Mouse (Mus musculus) lung, adult 18-20 months (tissue): ENCODE data around the gene Gm44579.

Experiments used
- DNase-seq, 2 experiments: peaks; one replicate each; pipeline ENCODE4 v3.0.0; 2022; ENCODE audit warnings: mixed read lengths in 2 of 2

The Gm44579 gene

DNA sequence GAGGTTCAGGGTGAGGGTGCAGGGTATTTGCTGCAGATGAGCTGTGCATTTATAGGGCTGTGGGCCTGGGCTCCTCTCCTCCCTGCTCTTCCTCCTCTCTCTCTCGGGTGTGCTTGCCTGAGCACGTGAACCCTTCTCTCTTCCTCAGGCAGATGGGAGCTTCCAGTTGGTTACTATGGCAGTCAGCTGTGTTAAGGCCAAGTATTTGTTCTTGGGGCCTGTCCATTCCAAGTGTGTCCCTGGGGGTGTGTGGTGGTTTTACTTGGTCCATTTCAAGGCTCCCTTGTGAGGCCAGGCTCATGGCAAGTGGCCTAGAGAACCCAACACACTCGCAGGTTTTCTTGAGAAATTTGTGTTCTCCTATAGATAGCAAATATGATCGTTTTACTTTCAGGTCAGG lies at the start of gene Gm44579, which contains the start of gene Olfr287:
Gene Gm44579 (minus strand): TSS at position 101 of the 400 bp plus-strand sequence.
Gene Olfr287 (minus strand): TSS at position 180 of the 400 bp plus-strand sequence.
- no peak for DNase-seq

DNA sequence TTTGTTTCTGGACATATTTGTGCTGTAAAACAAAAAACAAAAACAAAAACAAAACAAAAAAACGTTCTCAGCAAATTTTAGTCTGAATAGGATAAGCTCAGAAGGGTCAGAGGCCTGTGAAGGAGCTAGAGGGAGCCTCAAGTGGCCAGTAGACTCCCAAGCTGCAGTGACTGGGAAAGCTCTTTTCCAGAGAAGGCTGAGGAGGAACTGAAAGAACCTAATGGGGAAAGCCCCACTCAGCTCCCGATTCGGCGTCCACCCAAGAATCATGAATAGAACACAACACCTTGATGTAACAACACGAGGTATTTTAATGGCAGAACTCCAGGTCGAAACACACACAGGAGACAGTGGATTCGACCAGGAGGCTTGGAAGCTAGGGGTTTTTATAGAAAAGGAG lies 37.0 kb upstream of the Gm44579 start:
- DNase-seq: no peak

DNA sequence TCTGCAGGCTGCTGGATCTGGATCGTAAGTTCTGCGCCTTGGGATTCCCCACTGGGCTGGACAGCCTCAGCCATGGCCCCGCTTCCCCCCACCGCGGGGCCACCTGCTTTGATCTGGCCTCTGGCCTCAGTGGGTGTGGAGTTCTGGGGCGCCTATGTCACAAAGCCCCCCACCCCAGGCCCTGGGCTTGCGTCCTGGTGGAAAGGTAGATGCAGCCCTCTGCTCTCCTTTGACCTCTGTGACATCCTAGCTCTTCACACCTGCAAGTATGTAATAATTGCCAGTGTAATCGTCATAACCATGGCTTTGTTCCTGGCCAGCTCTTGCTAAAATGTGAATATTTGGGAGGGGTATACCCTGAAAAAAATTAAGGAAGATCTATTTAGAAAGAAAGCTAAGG lies 36.4 kb upstream of the Gm44579 start, which contains the start of gene H1fnt:
Gene H1fnt (minus strand): TSS at position 101 of the 400 bp plus-strand sequence.
- no peak for DNase-seq

DNA sequence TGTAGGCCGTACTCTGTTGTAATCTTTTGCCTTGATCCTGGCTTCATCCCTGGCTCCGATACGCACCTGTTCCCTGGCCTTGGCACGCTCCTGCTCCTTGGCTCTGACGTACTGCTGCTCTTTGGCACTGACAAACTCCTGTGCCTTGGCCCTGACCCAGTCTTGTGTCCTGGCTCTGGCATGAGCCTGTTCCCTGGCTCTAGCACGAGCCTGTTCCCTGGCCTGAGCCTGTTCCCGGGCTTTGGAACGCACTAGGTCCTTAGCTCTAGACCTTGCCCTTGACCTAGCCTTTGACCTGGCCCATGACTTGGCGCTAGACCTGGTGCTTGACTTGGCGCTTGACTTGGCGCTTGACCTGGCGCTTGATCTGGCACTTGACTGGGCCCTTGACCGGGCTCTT lies 35.5 kb upstream of the Gm44579 start:
- peak; percentile 5 to 21 for DNase-seq

DNA sequence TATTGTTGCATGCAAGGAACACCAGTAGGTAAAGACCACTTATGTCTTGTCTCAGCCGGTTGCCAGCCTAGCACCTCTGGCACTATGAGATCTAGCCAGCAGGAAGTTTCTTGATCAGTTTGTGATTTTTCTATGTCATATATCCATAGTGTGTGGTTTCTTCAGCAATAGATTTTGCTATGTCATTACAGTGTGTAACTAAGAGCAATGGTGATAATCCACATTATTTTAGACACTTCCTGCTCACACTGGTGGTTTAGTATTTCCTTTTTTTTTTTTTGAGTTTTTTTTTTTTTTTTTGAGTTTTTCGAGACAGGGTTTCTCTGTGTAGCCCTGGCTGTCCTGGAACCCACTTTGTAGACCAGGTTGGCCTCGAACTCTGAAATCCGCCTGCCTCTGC lies 14.7 kb upstream of the Gm44579 start:
- DNase-seq: no peak

DNA sequence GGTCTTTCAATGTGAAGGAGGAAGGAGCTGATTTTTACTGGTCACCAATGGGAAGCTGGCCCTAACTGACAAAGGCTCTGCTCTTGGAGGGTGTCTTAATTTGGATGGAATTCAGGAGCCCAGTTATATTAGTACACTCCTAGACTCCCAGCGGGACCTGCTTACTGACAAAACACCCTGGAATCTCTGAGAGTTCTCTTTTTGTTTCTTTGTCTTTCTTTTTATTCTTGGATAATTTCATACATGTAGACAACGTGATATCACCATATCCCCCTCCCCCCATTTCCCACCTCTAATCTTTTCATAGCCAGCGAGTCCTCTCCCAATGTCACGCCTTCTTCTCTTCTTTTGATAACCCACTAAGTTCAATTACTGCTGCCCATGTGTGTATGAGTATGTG lies 13.6 kb upstream of the Gm44579 start, which contains the start of gene Olfr286:
Gene Olfr286 (minus strand): TSS at position 101 of the 400 bp plus-strand sequence.
- DNase-seq: no peak

DNA sequence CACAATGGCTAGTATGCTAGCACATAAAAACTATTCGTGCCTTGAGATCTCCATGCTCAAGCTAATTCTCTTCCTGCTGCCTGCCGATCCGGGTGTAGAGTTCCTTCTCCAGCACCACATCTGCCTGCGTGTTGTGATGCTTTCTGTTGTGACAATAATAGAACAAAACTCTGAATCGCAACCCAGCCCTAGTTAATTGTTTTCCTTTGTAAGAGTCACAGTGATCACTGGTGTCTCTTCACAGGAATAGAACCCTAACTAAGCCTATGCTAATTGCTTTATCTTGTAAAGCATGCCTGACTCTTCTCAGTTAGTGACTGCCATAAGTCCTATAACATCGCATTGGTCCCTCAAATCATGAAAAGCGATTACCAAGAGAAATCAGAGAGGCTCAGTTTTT lies 5.3 kb upstream of the Gm44579 start:
- DNase-seq: no peak

DNA sequence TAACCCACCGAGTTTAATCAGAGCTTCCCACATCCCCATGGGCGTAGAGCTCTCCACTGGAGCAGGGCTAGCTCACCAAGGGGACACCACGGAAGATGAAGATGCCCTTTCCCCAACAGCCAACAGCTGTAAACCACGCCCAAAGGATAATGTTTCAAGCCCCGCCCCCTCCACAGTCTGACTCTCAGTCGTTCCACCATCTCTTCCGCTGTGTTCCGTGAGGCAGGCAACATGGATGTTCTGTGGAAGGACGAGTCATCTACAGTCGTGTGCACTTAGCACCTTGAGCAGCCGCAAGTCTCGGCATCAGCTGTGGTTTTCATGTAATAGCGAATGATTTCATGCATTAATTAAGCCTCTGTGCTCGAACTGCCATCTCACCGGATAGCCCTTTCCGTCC lies 4.8 kb upstream of the Gm44579 start:
- no peak for DNase-seq

DNA sequence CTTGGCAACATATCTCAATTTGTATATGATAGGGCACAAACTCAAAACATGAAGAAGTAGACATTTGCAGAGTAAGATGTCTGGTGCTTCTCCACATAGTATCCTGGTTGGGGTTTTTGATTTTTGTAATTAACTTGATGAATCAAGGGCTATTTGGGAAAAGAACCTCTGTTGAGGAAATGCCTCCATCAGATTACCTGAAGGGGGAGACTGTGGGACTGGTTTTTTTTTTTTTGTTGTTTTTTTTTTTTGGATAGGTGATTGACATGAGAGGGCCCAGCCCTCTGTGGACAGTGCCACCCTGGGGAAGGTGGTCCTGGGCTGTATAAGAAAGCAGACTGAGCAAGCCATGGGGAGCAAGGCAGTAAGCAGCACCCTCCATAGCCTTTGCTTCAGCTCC lies 1.6 kb upstream of the Gm44579 start:
- DNase-seq: no peak

DNA sequence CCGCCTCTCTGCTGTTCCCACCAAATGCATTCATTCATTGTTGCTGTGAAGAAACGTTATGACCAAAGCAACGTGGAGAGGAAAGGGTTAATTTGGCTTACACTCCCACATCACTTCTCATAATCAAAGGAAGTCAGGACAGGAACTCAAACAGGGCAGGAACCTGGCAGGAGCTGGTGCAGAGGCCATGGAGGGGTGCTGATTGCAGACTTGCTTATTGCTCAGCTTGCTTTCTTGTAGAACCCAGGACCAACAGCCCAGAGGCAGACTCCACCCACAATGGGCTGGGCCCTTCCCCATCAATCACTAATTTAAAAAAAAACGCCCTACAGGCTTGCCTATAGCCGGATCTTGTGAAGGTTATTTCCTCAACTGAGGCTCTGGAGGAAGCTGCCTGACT lies 6.6 kb downstream of the Gm44579 start:
- peak; percentile 7 to 30 for DNase-seq

DNA sequence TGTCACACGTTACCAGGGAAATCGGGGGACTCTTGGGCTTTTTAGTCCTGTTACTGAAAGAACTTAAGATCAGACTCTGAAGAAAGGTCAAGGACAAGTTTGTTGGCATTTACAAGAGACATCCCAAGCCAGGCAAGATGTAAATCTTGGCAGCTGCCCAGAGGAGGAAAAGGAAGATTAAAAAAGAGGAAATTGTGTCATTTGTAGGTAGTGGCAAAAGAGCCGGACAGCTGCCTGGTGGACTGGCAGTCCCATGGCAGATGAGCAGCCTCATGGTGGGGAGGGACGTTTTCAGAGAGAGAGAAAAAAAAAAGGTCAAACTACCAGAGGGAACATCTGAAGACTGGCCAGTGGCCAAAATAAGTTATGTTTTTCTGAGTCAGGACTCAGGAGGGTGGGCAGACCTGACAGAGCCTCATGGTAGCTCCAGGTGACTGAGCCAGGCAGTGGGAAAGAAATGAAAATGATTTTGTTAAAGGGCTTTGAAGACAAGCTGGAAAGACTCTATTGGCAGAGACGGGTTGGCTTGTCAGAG lies 7.4 kb downstream of the Gm44579 start:
- peak; percentile 4 to 34 for DNase-seq

DNA sequence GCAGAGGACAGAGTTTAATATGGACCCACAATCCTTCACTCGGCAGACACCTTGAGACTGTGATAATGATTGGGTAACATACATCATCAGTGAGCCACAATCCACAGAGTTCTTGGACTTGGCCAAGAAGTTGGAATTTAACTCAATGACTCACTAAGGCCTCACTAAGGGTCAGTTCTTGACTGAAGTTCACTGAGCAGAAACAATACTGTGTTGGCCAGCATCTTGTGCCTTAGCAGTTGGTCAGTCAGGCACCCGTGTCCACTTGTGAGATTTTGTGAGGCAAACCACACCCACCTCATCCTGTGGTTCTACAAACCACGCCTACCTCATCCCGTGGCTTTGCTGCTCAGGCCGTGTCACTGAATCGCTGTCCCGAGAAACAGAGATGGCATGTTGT lies 11.1 kb downstream of the Gm44579 start:
- DNase-seq: no peak

DNA sequence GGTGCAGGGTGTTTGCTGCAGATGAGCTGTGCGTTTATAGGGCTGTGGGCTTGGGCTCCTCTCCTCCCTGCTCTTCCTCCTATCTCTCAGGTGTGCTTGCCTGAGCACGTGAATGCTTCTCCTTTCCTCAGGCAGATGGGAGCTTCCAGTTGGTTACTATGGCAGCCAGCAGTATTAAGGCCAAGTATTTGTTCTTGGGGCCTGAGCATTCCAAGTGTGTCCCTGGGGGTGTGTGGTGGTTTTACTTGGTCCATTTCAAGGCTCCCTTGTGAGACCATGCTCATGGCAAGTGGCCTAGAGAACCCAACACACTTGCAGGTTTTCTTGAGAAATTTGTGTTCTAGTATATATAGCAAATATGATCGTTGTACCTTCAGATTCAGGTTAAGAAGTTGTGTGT lies 25.3 kb downstream of the Gm44579 start, which contains the start of gene Olfr288:
Gene Olfr288 (minus strand): TSS at position 101 of the 400 bp plus-strand sequence.
- DNase-seq: no peak

DNA sequence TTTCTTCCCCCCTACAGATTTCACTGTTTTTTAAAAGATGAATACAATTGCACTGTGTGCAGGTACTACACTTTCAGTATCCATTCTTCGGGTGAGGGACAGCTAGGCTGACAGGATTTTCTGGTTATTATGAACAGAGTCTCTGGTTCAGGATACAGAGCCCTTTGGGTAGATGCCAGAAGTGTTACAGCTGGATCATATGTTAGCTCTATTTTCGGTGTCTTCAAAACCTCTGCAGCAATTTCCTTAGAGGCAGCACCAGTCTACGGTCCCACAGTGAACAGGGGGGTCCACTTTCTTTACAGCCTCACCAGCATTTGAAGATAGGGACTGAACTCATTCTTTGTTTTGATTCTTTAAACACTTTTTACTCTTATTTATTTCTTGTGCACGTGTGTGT lies 36.3 kb downstream of the Gm44579 start:
- no peak for DNase-seq

DNA sequence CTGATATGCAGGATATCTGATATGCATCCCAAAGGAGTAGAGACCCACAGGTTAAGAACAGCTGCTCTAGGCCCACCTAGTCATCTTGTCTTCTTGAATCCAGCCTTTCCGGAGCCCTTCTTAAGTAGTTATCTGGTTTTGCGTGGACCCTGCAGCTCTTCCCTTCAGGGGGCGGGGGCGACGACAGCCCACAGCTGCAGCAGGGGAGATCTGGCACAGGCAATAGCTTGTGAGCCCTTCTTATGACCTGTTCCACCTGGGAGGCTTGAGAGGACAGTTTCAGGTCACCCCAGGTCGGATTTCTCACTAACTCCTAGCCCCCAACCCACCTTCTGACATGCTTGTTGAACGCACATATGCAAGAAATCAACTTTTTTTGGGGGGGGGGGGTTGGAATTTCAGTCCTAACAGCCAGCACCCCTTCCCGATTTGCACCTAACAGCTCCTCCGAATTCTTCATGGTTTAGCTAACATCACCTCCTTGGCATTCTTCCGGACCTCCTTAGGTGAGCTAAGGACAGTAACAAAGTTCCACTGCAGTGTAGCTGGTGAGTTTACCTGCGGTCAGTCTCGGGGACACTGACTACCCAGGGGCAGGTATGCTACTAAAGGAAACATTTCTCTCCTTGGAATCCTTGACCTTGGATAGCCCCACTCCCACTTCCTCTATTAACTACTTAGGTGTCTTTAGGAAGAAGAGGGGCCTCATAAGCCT lies 38.8 kb downstream of the Gm44579 start:
- no peak for DNase-seq

DNA sequence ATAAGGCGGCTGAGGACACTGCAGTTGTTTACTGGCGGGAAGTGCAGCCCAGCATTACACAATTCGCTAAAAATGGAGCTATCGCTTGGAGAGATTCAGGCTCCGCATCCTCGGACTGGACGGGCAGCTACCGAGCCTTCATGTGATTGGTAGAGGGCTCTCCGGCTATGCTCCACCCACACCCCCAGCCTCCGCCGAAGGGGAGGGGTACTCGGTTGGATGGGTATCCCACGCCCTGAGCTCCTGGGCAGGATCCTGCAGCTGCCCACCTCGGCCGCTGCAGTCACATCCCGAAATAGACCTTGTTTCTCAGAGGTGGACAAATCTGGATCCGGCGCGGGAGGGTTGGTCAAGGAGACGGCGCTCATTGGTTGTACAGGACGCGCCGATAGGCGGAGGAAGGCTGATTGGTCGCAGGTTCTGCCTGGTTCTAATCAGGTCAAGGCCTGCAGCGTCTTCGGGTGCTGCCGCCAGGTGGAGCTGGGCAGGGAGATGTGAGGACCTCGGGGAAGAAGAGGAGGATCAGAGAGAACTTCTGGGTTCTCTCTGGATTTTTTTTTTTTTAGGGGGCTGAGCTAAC lies 39.6 kb downstream of the Gm44579 start:
- peak; percentile 93 to 95 for DNase-seq

DNA sequence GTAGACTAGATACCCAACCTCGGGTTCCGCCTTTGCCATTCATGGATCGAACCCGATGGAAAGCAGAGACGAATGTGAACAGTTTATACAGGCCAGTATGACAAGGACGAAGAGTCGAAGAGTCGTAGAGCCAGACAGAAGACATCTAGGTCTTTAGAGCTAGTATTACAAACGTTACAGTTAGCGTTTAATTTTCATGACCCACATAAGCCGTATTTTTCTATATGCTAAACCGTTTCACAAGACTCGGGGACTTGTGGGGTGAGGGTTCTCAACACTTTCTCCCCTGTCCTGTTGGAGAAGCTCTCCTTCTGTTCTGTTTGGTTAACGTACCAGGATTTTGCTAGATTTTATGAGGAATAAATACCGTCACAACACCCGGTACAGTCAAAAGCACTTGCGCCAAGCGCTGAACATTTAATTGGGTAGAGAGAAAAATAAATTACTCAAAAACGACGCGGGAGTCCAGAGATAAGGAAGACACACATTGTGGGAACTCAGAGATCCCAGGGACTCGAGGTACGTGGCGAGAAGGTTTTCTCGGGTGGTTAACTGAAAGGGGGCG lies 40.1 kb downstream of the Gm44579 start:
- no peak for DNase-seq

DNA sequence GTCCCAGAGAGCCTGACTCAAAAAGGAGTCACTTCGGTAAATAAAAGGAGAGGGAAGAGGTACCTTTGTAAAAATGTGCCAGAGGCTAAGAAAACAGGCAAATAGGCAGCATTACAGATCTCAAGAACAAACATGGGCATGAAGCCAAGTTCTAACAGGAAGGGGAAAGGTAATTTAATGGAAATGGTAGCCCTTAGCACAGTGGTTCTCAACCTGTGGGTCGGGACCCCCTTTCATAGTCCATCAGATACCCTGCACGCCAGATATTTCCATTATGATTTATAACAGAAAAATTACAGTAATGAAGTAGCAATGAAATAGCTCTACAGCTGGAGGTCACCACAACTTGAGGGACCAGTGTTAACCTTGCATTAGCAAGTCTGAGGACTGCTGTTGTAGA lies 43.5 kb downstream of the Gm44579 start:
- DNase-seq: no peak

DNA sequence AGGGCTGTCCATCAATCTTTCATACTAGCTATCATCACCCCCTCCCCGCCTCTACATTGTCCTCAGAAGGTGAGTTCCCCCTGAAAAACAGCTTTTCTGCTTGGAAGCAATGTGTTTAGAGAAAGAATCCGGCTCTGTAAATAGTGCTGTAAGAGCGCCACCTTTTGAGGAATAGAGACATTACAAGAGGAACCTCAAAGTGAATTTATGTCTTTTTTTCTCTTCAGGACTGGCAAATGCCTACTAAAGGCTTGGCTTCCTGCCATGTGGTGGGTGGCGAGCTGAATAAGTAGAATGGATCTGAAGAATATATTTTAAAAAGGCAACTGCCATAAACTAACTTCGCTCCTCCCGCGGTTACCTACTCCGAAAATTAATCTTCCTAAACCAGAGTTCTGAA lies 47.0 kb downstream of the Gm44579 start:
- DNase-seq: peak in 1 of 2 experiments; percentile 10

DNA sequence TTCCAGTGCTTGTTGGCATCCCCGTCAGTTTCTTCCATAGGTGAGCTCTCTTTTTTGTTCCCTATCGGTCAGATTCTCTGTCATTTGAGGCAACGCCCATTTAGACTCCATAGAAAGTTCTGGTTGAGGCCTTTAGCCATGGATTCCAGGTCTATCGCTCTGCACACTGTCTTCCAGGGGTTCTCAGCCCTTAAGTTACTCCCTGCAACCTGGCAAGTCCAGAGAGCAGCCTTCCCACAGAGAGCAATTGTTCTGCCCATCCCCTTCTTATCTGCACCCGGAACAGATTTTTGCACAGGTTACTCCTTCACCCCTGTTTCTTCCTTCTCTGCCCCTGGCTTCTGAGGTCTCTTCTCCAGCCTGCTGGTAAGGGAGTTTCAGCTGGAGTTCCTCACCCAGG lies 48.7 kb downstream of the Gm44579 start:
- DNase-seq: no peak

DNA sequence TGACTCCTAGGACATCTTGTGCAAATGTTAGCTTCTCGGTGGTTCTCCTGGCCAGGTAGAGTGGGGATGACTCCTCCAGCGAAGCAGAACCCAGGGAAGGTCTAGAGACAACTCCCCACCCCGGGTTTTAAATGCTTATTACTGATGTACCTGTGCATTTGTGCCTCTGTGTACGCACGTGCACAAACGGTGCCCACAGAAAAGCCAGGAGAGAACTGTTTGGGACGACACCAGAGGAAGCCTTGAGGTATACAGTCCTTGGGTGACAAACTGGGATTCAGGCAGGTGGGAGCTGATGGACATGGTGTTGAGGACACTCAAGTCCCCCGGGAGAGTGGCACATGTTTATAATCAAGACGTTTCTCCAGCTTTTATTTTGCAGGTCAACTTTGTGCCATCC lies 49.9 kb downstream of the Gm44579 start:
- DNase-seq: no peak

DNA sequence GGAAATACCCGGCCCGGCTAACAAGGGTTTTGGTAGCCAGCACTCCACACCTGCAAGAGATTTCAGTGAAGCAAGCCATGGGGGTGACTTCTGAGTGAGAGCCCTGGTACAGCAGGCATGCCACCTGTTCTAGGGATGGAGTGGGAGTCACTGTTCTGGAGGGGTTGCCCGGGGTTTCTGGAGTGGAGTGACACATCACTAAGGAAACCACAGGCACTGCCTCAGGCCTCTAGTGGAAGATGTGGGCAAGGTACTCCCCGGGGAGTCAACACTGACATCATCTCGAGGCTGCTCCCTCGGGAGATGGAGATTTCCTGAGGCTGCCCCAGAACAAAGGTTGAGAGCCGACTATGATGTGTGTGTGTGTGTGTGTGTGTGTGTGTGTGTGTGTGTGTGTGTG lies 50.4 kb downstream of the Gm44579 start:
- DNase-seq: no peak

DNA sequence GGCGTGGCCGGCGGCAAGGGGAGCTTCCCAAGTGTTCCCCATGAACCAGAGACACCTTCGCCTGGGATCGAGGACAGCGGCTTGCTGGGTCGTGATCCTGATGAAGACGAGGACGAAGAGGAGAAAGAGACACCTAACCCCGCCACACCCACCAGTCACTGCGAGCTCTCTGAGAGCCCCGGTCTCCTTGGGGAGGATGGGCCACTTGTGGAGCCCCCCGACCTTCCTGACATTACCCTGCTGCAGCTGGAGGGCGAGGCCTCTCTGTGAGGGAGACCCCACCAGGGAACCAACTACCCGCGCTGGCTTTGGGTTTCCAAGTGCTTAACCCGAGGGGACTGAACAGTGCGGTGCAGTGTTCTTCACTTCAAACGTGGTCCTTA lies 52.2 kb downstream of the Gm44579 start:
- no peak for DNase-seq
